Mouse (Mus musculus): Measurements from ENCODE around the gene Atp7b.

Gene Atp7b

GRCm38 (mm10) chr8:22025241-22025640, 34.9 kb downstream of the Atp7b start:
- DNase-seq (ENCODE audit: low read depth, low spot score), result no peak

GRCm38 (mm10) chr8:22022244-22022643, 37.9 kb downstream of the Atp7b start:
- DNase-seq (ENCODE audit: low read depth, low spot score), result no peak

- no peak for DNase-seq (ENCODE audit: low read depth, low spot score)
Measured at GRCm38 (mm10) chr8:22019498-22019897, 40.6 kb downstream of the Atp7b start.

- no peak for DNase-seq (ENCODE audit: low read depth, low spot score)
Measured at GRCm38 (mm10) chr8:22017731-22018130, 42.4 kb downstream of the Atp7b start.

GRCm38 (mm10) chr8:22013034-22013707, 46.9 kb downstream of the Atp7b start:
- no peak for DNase-seq (ENCODE audit: low read depth, low spot score)

GRCm38 (mm10) chr8:22009403-22009802, 50.7 kb downstream of the Atp7b start:
- DNase-seq (ENCODE audit: low read depth, low spot score), result peak; percentile 32

GRCm38 (mm10) chr8:22006423-22006822, 53.7 kb downstream of the Atp7b start:
- no peak for DNase-seq (ENCODE audit: low read depth, low spot score)

- DNase-seq (ENCODE audit: low read depth, low spot score), result no peak
Measured at GRCm38 (mm10) chr8:22004750-22005522, 55.2 kb downstream of the Atp7b start.

- no peak for DNase-seq (ENCODE audit: low read depth, low spot score)
Measured at GRCm38 (mm10) chr8:21995181-21995580, 64.9 kb downstream of the Atp7b start.

- peak; percentile 18 for DNase-seq (ENCODE audit: low read depth, low spot score)
Measured at GRCm38 (mm10) chr8:21992184-21992583, 67.9 kb downstream of the Atp7b start.

GRCm38 (mm10) chr8:21981664-21982337, 78.3 kb downstream of the Atp7b start:
- peak; percentile 38 for DNase-seq (ENCODE audit: low read depth, low spot score)

GRCm38 (mm10) chr8:21978193-21978592, 81.9 kb downstream of the Atp7b start:
- DNase-seq (ENCODE audit: low read depth, low spot score), result peak; percentile 9

GRCm38 (mm10) chr8:21969475-21969874, 90.6 kb downstream of the Atp7b start, which contains the start of gene Ccdc70:
Ccdc70 (plus strand) TSS chr8:21969775.
- DNase-seq (ENCODE audit: low read depth, low spot score), result no peak

- no peak for DNase-seq (ENCODE audit: low read depth, low spot score)
Measured at GRCm38 (mm10) chr8:21966646-21967045, 93.5 kb downstream of the Atp7b start.

- DNase-seq (ENCODE audit: low read depth, low spot score), result no peak
Measured at GRCm38 (mm10) chr8:21958414-21958813, 101.7 kb downstream of the Atp7b start, which contains the start of gene Fam90a1a. Fam90a1a (plus strand) TSS chr8:21958714.

- no peak for DNase-seq (ENCODE audit: low read depth, low spot score)
Measured at GRCm38 (mm10) chr8:21956336-21956735, 103.8 kb downstream of the Atp7b start.

- DNase-seq (ENCODE audit: low read depth, low spot score), result peak; percentile 16
Measured at GRCm38 (mm10) chr8:21955321-21955720, 104.8 kb downstream of the Atp7b start.

GRCm38 (mm10) chr8:21947311-21948017, 112.6 kb downstream of the Atp7b start:
- DNase-seq (ENCODE audit: low read depth, low spot score), result no peak

GRCm38 (mm10) chr8:21946462-21946861, 113.6 kb downstream of the Atp7b start, which contains the start of gene Defb13:
Defb13 (plus strand) TSS chr8:21946762.
- no peak for DNase-seq (ENCODE audit: low read depth, low spot score)

Data from telencephalon, adult 2 months (tissue).